ENCODE assay signal across 25 mouse cellular contexts in genomic region chr19:32548202-32548601, GRCm38 (mm10). TPM values are rescaled to one million over a fixed set of nuclear protein-coding genes. Genes with fewer than 3 reads are reported as not detected.
DNase-seq lines count a peak whose midpoint lies in the region; ATAC-seq lines count a peak whose summit lies in the region.
"Had no signal": no experiment of that assay in that cellular context is flagged by ENCODE, and none has a peak within 500 bp of the region (broad histone marks: within the 10 kb centered on the region; RNA-seq: fewer than 3 reads in every experiment).

No protein-coding gene starts in this region.

- no peak overlapping the region for H3K4me2 ChIP-seq in midbrain, embryonic 13.5 days (replicated peaks)
- H3K4me2 ChIP-seq: embryonic facial prominence, embryonic 12.5 days; embryonic facial prominence, embryonic 15.5 days; forebrain, embryonic 15.5 days; heart, embryonic 11.5 days; hindbrain, embryonic 13.5 days had no signal

- WGBS in midbrain, embryonic 13.5 days = 92% methylated on average over 15 of the region's 15 CpGs

- H3K4me1 ChIP-seq in midbrain, embryonic 13.5 days (replicated peaks) = no peaks in the 10 kb centered on the region
- H3K4me1 ChIP-seq: embryonic facial prominence, embryonic 15.5 days; forebrain, embryonic 15.5 days; hindbrain, embryonic 13.5 days had no signal

- no peak for DNase-seq in frontal cortex, postnatal 10 days (ENCODE audit: low spot score in 2 of 2)
- peak; percentile 25 to 55 for DNase-seq in layer of hippocampus, adult 18-20 months (ENCODE audit: low spot score in 2 of 2)
- DNase-seq in layer of hippocampus, postnatal 25 days (ENCODE audit: extremely low spot score in 1 of 2, low spot score in 1 of 2) = no peak
- peak; percentile 21 for DNase-seq in brain, adult 2 months (ENCODE audit: low read depth, low spot score)
- peak; percentile 5 to 21 for DNase-seq in layer of hippocampus, postnatal 36 days
- DNase-seq: adrenal gland, postnatal 10 days; adrenal gland, postnatal 36 days; B cell, adult 2 months; cerebellum, adult 11 months; cerebellum, adult 2 months; cerebellum, adult 9-11 months; cerebellum, postnatal 25 days; gastrocnemius, postnatal 25 days; heart, adult 2 months had no signal

- no peaks in the 10 kb centered on the region for H3K9me3 ChIP-seq in midbrain, embryonic 13.5 days
- H3K9me3 ChIP-seq: embryonic facial prominence, embryonic 12.5 days; embryonic facial prominence, embryonic 15.5 days; forebrain, embryonic 15.5 days; G1E; hindbrain, embryonic 13.5 days had no signal

- no peak overlapping the region for H3K27ac ChIP-seq in midbrain, embryonic 13.5 days
- H3K27ac ChIP-seq: embryonic facial prominence, embryonic 12.5 days; embryonic facial prominence, embryonic 15.5 days; forebrain, embryonic 15.5 days; heart, adult 2 months; hindbrain, embryonic 13.5 days had no signal

- peak; percentile 69; the same call in 1 of the 2 replicates for ATAC-seq in frontal cortex, adult (ENCODE audit: low TSS enrichment)
- ATAC-seq in midbrain, embryonic 13.5 days = no peak
- ATAC-seq: forebrain, embryonic 15.5 days; hindbrain, embryonic 16.5 days had no signal

- H3K9ac ChIP-seq in midbrain, embryonic 13.5 days (replicated peaks) = no peak overlapping the region
- H3K9ac ChIP-seq: embryonic facial prominence, embryonic 12.5 days; embryonic facial prominence, embryonic 15.5 days; forebrain, embryonic 15.5 days; hindbrain, embryonic 13.5 days had no signal

- H3K36me3 ChIP-seq in midbrain, embryonic 13.5 days = no peaks in the 10 kb centered on the region
- H3K36me3 ChIP-seq: embryonic facial prominence, embryonic 12.5 days; embryonic facial prominence, embryonic 15.5 days; forebrain, embryonic 15.5 days; G1E; hindbrain, embryonic 13.5 days had no signal

- no peaks in the 10 kb centered on the region for H3K27me3 ChIP-seq in midbrain, embryonic 13.5 days
- H3K27me3 ChIP-seq: CH12.LX; embryonic facial prominence, embryonic 12.5 days; embryonic facial prominence, embryonic 15.5 days; forebrain, embryonic 15.5 days; hindbrain, embryonic 13.5 days; Patski had no signal

- H3K4me3 ChIP-seq in midbrain, embryonic 13.5 days (replicated peaks) = no peak overlapping the region
- H3K4me3 ChIP-seq: embryonic facial prominence, embryonic 12.5 days; embryonic facial prominence, embryonic 15.5 days; forebrain, embryonic 15.5 days; heart, adult 2 months; hindbrain, embryonic 13.5 days had no signal

RNA-seq across cellular contexts. Expression of gene Papss2, which starts 47.4 kb away (rescaled TPM):
- 10 to 100 TPM; 16.2 to 16.4 TPM for total RNA-seq in layer of hippocampus, adult 18-20 months (2021)
- 10 to 100 TPM; 12.1 to 13.8 TPM for total RNA-seq in layer of hippocampus, postnatal 25 days (2021)
- total RNA-seq in layer of hippocampus, postnatal 36 days (2021) = 10 to 100 TPM; 11.0 to 12.1 TPM
- 0.39 and 0.41 TPM in 2 replicates for polyA plus RNA-seq in midbrain, embryonic 13.5 days (2015; fragmentation: Nextera tagmentation; extraction: Ambion mirVana)

Comparison
In these comparisons a context has a peak if more than half of its experiments do, and no peak if none do; other contexts are left out.
1. DNase-seq: peak in layer of hippocampus, adult 18-20 months (2 of 2), brain, adult 2 months (single experiment) and layer of hippocampus, postnatal 36 days (2 of 2); none in frontal cortex, postnatal 10 days (0 of 2) and layer of hippocampus, postnatal 25 days (0 of 2).